Comparison of ENCODE assay signal across 14 mouse cellular contexts in the genomic region with DNA sequence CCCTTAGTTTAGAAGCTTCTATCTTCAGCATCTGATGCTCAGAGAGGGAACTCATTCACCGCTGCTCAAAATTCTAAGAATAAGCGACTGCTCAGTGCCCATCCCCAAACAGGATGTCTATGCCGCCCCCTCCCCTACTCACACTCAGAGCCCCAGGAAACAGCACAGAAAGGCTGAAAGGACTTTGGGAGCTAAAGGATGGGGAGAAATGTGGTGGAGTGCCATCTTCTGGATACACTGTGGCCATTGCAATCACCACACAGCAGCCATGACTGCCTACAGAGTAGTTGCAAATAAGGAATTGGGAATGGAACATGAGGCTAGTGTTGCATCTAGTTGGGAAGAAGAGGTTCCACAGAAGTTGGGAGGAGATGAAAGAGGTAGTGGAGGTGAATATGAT.
DNase-seq lines count a peak whose midpoint lies in the region; ATAC-seq and TF ChIP-seq lines count a peak whose summit lies in the region.
"Had no signal": no experiment of that assay in that cellular context is flagged by ENCODE, and none has a peak within 500 bp of the region (broad histone marks: within the 10 kb centered on the region; RNA-seq: fewer than 3 reads in every experiment).

No protein-coding gene starts in this region.

- no peak for DNase-seq in heart, postnatal 0 days (ENCODE audit: low spot score)
- DNase-seq in heart, adult 9 months (ENCODE audit: low spot score in 2 of 2): no peak
- DNase-seq in left cerebral cortex, adult 2 months (ENCODE audit: extremely low spot score in 1 of 2, low spot score in 2 of 2): no peak
- no peak for DNase-seq in left cerebral cortex, postnatal 4 days
- DNase-seq in brain, adult 2 months (ENCODE audit: low read depth, low spot score): peak; percentile 58
- DNase-seq in lung, postnatal 0 days (ENCODE audit: low spot score): peak; percentile 39
- DNase-seq in urinary bladder, postnatal 14 days (ENCODE audit: low spot score): no peak
- DNase-seq: right cerebral cortex, postnatal 14 days had no signal

- TF ChIP-seq EP300 in heart, postnatal 0 days (IDR thresholded peaks at IDR 0.05; ENCODE audit: low read depth): no peak
- TF ChIP-seq EP300 in lung, postnatal 0 days (IDR thresholded peaks at IDR 0.05): no peak

- peak; percentile 41 for TF ChIP-seq CTCF in heart, postnatal 0 days (IDR thresholded peaks at IDR 0.05; ENCODE audit: low read depth)
- peak; percentile 58 for TF ChIP-seq CTCF in left cerebral cortex, adult 2 months (IDR thresholded peaks at IDR 0.05)
- peak; percentile 70 for TF ChIP-seq CTCF in lung, postnatal 0 days (IDR thresholded peaks at IDR 0.05)

- no peak overlapping the region for H3K27ac ChIP-seq in heart, postnatal 0 days (ENCODE audit: low read depth)
- H3K27ac ChIP-seq in left cerebral cortex, adult 2 months: no peak overlapping the region
- no peak overlapping the region for H3K27ac ChIP-seq in lung, postnatal 0 days (ENCODE audit: low read length)
- H3K27ac ChIP-seq: hindbrain, embryonic 13.5 days; limb, embryonic 15.5 days; midbrain, embryonic 10.5 days; neural tube, embryonic 12.5 days; stomach, embryonic 15.5 days had no signal

- H3K9ac ChIP-seq in heart, postnatal 0 days (replicated peaks; ENCODE audit: low read depth, low read length): no peak overlapping the region
- H3K9ac ChIP-seq in lung, postnatal 0 days (replicated peaks; ENCODE audit: low read depth): no peak overlapping the region
- H3K9ac ChIP-seq: hindbrain, embryonic 13.5 days; limb, embryonic 15.5 days; neural tube, embryonic 12.5 days; stomach, embryonic 15.5 days had no signal

- no peak overlapping the region for H3K4me3 ChIP-seq in heart, postnatal 0 days (ENCODE audit: low read depth, low read length)
- H3K4me3 ChIP-seq in left cerebral cortex, adult 2 months: no peak overlapping the region
- H3K4me3 ChIP-seq in lung, postnatal 0 days (ENCODE audit: low read depth, low read length): no peak overlapping the region
- H3K4me3 ChIP-seq: hindbrain, embryonic 13.5 days; limb, embryonic 15.5 days; midbrain, embryonic 10.5 days; neural tube, embryonic 12.5 days; stomach, embryonic 15.5 days had no signal

- no peak overlapping the region for H3K4me2 ChIP-seq in heart, postnatal 0 days (ENCODE audit: low read depth, low read length)
- no peak overlapping the region for H3K4me2 ChIP-seq in lung, postnatal 0 days (replicated peaks; ENCODE audit: low read depth, low read length)
- H3K4me2 ChIP-seq: hindbrain, embryonic 13.5 days; limb, embryonic 15.5 days; neural tube, embryonic 12.5 days; stomach, embryonic 15.5 days had no signal

- no peaks in the 10 kb centered on the region for H3K4me1 ChIP-seq in heart, postnatal 0 days (ENCODE audit: control insufficient read depth, insufficient read depth)
- no peaks in the 10 kb centered on the region for H3K4me1 ChIP-seq in lung, postnatal 0 days (ENCODE audit: insufficient read depth, low read depth, low read length)
- H3K4me1 ChIP-seq: hindbrain, embryonic 13.5 days; limb, embryonic 15.5 days; midbrain, embryonic 10.5 days; neural tube, embryonic 12.5 days; stomach, embryonic 15.5 days had no signal

- no peak for ATAC-seq in heart, postnatal 0 days (ENCODE audit: insufficient read depth, low read depth)
- peak; percentile 56; the same call in 1 of the 2 replicates for ATAC-seq in lung, postnatal 0 days
- ATAC-seq: forebrain, embryonic 16.5 days had no signal

- no peaks in the 10 kb centered on the region for H3K27me3 ChIP-seq in heart, postnatal 0 days (ENCODE audit: control insufficient read depth, insufficient read depth, low read length)
- H3K27me3 ChIP-seq in lung, postnatal 0 days (replicated peaks; ENCODE audit: insufficient read depth, low read length): no peaks in the 10 kb centered on the region
- H3K27me3 ChIP-seq: hindbrain, embryonic 13.5 days; limb, embryonic 15.5 days; neural tube, embryonic 12.5 days; stomach, embryonic 15.5 days had no signal

- H3K36me3 ChIP-seq in heart, postnatal 0 days (replicated peaks; ENCODE audit: control insufficient read depth, insufficient read depth, low read length): no peaks in the 10 kb centered on the region
- no peaks in the 10 kb centered on the region for H3K36me3 ChIP-seq in lung, postnatal 0 days (ENCODE audit: insufficient read depth, low read length)
- H3K36me3 ChIP-seq: hindbrain, embryonic 13.5 days; limb, embryonic 15.5 days; midbrain, embryonic 10.5 days; neural tube, embryonic 12.5 days; stomach, embryonic 15.5 days had no signal

- H3K9me3 ChIP-seq in heart, postnatal 0 days (replicated peaks; ENCODE audit: control insufficient read depth, low read length): no peaks in the 10 kb centered on the region
- H3K9me3 ChIP-seq in lung, postnatal 0 days (ENCODE audit: low read length): no peaks in the 10 kb centered on the region
- H3K9me3 ChIP-seq: hindbrain, embryonic 13.5 days; limb, embryonic 15.5 days; midbrain, embryonic 10.5 days; neural tube, embryonic 12.5 days; stomach, embryonic 15.5 days had no signal

- intact Hi-C loops in left cerebral cortex, adult 2 months (cut with DNase I): loop anchor here (5.0 to 10.0 kb wide), 3 partner anchors 315 to 948 kb away; no protein-coding TSS in a partner anchor
- intact Hi-C loops in left cerebral cortex, postnatal 4 days (cut with DNase I): no loop called here

- 38% methylated on average over 3 of the region's 3 CpGs for WGBS in heart, postnatal 0 days
- WGBS in lung, postnatal 0 days: 26% methylated on average over 3 of the region's 3 CpGs

Comparison
In these comparisons a context has a peak if more than half of its experiments do, and no peak if none do; other contexts are left out.
1. DNase-seq: peak in brain, adult 2 months (single experiment) and lung, postnatal 0 days (single experiment); none in heart, postnatal 0 days (single experiment), heart, adult 9 months (0 of 2), left cerebral cortex, adult 2 months (0 of 2), left cerebral cortex, postnatal 4 days (single experiment) and urinary bladder, postnatal 14 days (single experiment).
2. Peak in every context shown above with its lines, with median percentiles within 50 percentile points of each other: CTCF ChIP-seq.